Mouse (Mus musculus) gonadal fat pad, adult 2 months (tissue): ENCODE measurements around the gene Ftl1. TPM values are rescaled to one million over a fixed set of nuclear protein-coding genes. Genes with fewer than 3 reads are reported as not detected.

Source experiments
- DNase-seq: peaks from one replicate; pipeline ENCODE4 v3.0.0-alpha.2; 2012; ENCODE audit warnings: low read depth
- polyA plus RNA-seq: library from polyadenylated mRNA; depleted of rRNA; stranded (reverse); fragments of >200 nt; gene quantifications from 2 replicates; pipeline ENCODE4 v1.2.3, GENCODE M21; 2012; rRNA removed

The Ftl1 gene
- polyA plus RNA-seq, 1 experiment = 3,247 TPM

GRCm38 (mm10) chr7:45413113-45413863, 46.4 kb downstream of the Ftl1 start, which contains the start of gene Ntf5:
Gene Ntf5 (plus strand): TSS chr7:45413695.
- no peak for DNase-seq

- no peak for DNase-seq
These were observed 47.3 kb downstream of the Ftl1 start for GRCm38 (mm10) chr7:45412421-45412820.

GRCm38 (mm10) chr7:45409497-45410163, 50.1 kb downstream of the Ftl1 start:
- no peak for DNase-seq

GRCm38 (mm10) chr7:45408949-45409348, 50.7 kb downstream of the Ftl1 start:
- no peak for DNase-seq

- DNase-seq = no peak
These were observed 51.3 kb downstream of the Ftl1 start for GRCm38 (mm10) chr7:45408351-45408750.

Other genes with a start within 250 kb of the Ftl1 start
- gene Dkkl1, start 247.7 kb downstream of the Ftl1 start, polyA plus RNA-seq = 11.5 and 18.9 TPM in 2 replicates
- 32.6 and 50.1 TPM in 2 replicates for gene Tead2, start 244.1 kb downstream of the Ftl1 start, polyA plus RNA-seq
- gene Cd37, start 220.8 kb downstream of the Ftl1 start, polyA plus RNA-seq = 19.8 and 24.3 TPM in 2 replicates
- 0.32 and 0.46 TPM in 2 replicates for gene Slc6a16, start 218.8 kb downstream of the Ftl1 start, polyA plus RNA-seq
- 1.1 and 2.3 TPM in 2 replicates for gene Slc6a21, start 182.4 kb downstream of the Ftl1 start, polyA plus RNA-seq
- gene Trpm4, start 126.1 kb downstream of the Ftl1 start, polyA plus RNA-seq = 41.6 and 48.8 TPM in 2 replicates
- 0.42 and 0.48 TPM in 2 replicates for gene Hrc, start 124.6 kb downstream of the Ftl1 start, polyA plus RNA-seq
- 3.0 and 3.1 TPM in 2 replicates for gene Ppfia3, start 92.9 kb downstream of the Ftl1 start, polyA plus RNA-seq
- 5.7 and 7.2 TPM in 2 replicates for gene Lin7b, start 89.3 kb downstream of the Ftl1 start, polyA plus RNA-seq
- gene Snrnp70, start 64.1 kb downstream of the Ftl1 start, polyA plus RNA-seq = 216 and 217 TPM in 2 replicates
- gene Kcna7, start 54.2 kb downstream of the Ftl1 start, polyA plus RNA-seq = 0.27 and 0.28 TPM in 2 replicates
- gene Ntf5, start 46.2 kb downstream of the Ftl1 start, polyA plus RNA-seq = 1.8 and 2.6 TPM in 2 replicates
- 0.80 and 2.1 TPM in 2 replicates for gene Lhb, start 39.1 kb downstream of the Ftl1 start, polyA plus RNA-seq
- gene Gys1, start 25.0 kb downstream of the Ftl1 start, polyA plus RNA-seq = 75.3 and 76.4 TPM in 2 replicates
- gene Ruvbl2, start 21.8 kb downstream of the Ftl1 start, polyA plus RNA-seq = 46.0 and 47.8 TPM in 2 replicates
- gene Bax, start 7.0 kb upstream of the Ftl1 start, polyA plus RNA-seq = 92.8 and 104 TPM in 2 replicates
- 2.5 and 2.6 TPM in 2 replicates for gene Tulp2, start 22.0 kb upstream of the Ftl1 start, polyA plus RNA-seq
- gene Gm45808, start 26.9 kb upstream of the Ftl1 start, polyA plus RNA-seq = 1.2 and 6.9 TPM in 2 replicates
- 15.6 and 16.4 TPM in 2 replicates for gene Dhdh, start 28.9 kb upstream of the Ftl1 start, polyA plus RNA-seq
- 540 and 702 TPM in 2 replicates for gene Nucb1, start 50.5 kb upstream of the Ftl1 start, polyA plus RNA-seq
- 19.6 and 24.0 TPM in 2 replicates for gene Ppp1r15a, start 66.4 kb upstream of the Ftl1 start, polyA plus RNA-seq
- gene Plekha4, start 66.4 kb upstream of the Ftl1 start, polyA plus RNA-seq = 13.5 and 13.9 TPM in 2 replicates
- 2.6 and 6.3 TPM in 2 replicates for gene Hsd17b14, start 95.0 kb upstream of the Ftl1 start, polyA plus RNA-seq
- 111 and 127 TPM in 2 replicates for gene Bcat2, start 110.3 kb upstream of the Ftl1 start, polyA plus RNA-seq
- gene Fgf21, start 155.6 kb upstream of the Ftl1 start, polyA plus RNA-seq = 2.0 TPM in 2 replicates
- gene Fut1, start 157.4 kb upstream of the Ftl1 start, polyA plus RNA-seq = 24.1 and 36.6 TPM in 2 replicates
- 0.58 and 0.75 TPM in 2 replicates for gene Izumo1, start 161.9 kb upstream of the Ftl1 start, polyA plus RNA-seq
- 24.9 and 25.9 TPM in 2 replicates for gene Rasip1, start 167.6 kb upstream of the Ftl1 start, polyA plus RNA-seq
- gene Mamstr, start 180.1 kb upstream of the Ftl1 start, polyA plus RNA-seq = 6.1 and 7.7 TPM in 2 replicates
- 1.1 and 2.9 TPM in 2 replicates for gene Fut2, start 206.5 kb upstream of the Ftl1 start, polyA plus RNA-seq
- gene Ntn5, start 224.1 kb upstream of the Ftl1 start, polyA plus RNA-seq = 0.85 and 2.7 TPM in 2 replicates
- 1.7 and 2.8 TPM in 2 replicates for gene Sec1, start 234.5 kb upstream of the Ftl1 start, polyA plus RNA-seq
- gene Car11, start 240.0 kb upstream of the Ftl1 start, polyA plus RNA-seq = 9.1 and 11.8 TPM in 2 replicates
- gene Dbp, start 245.2 kb upstream of the Ftl1 start, polyA plus RNA-seq = 31.0 and 50.0 TPM in 2 replicates